Mouse (Mus musculus) lung, postnatal 0 days (tissue): Measurements from ENCODE around the gene Ccdc28a. TPM values are rescaled to one million over a fixed set of nuclear protein-coding genes. Genes with fewer than 3 reads are reported as not detected.

Experiments used
- ATAC-seq: fragments of 200-750 bp; cut with Nextera tagmentation; 2 replicates; pipeline ENCODE4 v1.8.0; 2017; ENCODE audit warnings: moderate library complexity
- DNase-seq: peaks from one replicate; pipeline ENCODE4 v3.0.0-alpha.2; 2016; ENCODE audit warnings: low spot score
- H3K27ac ChIP-seq: fragments of 300-500 bp; sonication (generic); 2 replicates; pipeline ENCODE4 v1.5.1; 2014; ENCODE audit warnings: antibody characterized with exemption, mild to moderate bottlenecking, low read length, mixed read lengths
- H3K27me3 ChIP-seq: fragments of 300-500 bp; sonication (generic); replicated peaks from 2 replicates; pipeline ENCODE4 v1.6.1; 2014; ENCODE audit warnings: low read length, mixed read lengths; ENCODE audit not compliant: insufficient read depth
- H3K36me3 ChIP-seq: fragments of 300-500 bp; sonication (generic); 2 replicates; pipeline ENCODE4 v1.6.1; 2014; ENCODE audit warnings: low read length, mixed read lengths; ENCODE audit not compliant: insufficient read depth
- H3K4me1 ChIP-seq: fragments of 300-500 bp; sonication (generic); 2 replicates; pipeline ENCODE4 v1.6.1; 2014; ENCODE audit warnings: antibody characterized with exemption, low read depth, low read length, mixed read lengths; ENCODE audit not compliant: insufficient read depth
- H3K4me2 ChIP-seq: fragments of 300-500 bp; sonication (generic); replicated peaks from 2 replicates; pipeline ENCODE4 v1.6.1; 2014; ENCODE audit warnings: low read depth, mild to moderate bottlenecking, low read length, moderate library complexity, mixed read lengths
- H3K4me3 ChIP-seq: fragments of 300-500 bp; sonication (generic); 2 replicates; pipeline ENCODE4 v1.5.1; 2014; ENCODE audit warnings: low read depth, low read length
- H3K9ac ChIP-seq: fragments of 300-500 bp; sonication (generic); replicated peaks from 2 replicates; pipeline ENCODE4 v1.6.1; 2014; ENCODE audit warnings: low read depth, mild to moderate bottlenecking
- H3K9me3 ChIP-seq: fragments of 300-500 bp; sonication (generic); 2 replicates; pipeline ENCODE4 v1.6.1; 2016; ENCODE audit warnings: low read length, mixed read lengths
- CTCF ChIP-seq: IDR thresholded peaks from 2 replicates; pipeline ENCODE4 v1.5.1; 2016; ENCODE audit warnings: antibody characterized with exemption, mild to moderate bottlenecking
- EP300 ChIP-seq: IDR thresholded peaks from 2 replicates; pipeline ENCODE4 v1.6.1; 2016; ENCODE audit warnings: antibody characterized with exemption, mild to moderate bottlenecking, control low read depth
- WGBS: fragments of 180-500 bp; shearing (Covaris S2); extraction: QIAGEN DNeasy Blood & Tissue Kit; methylation state at CpG from one replicate; pipeline ENCODE4 v1.1.7; 2014; 5-methylcytosine and 5-hydroxymethylcytosine counted together
- polyA plus RNA-seq: library from polyadenylated mRNA; unstranded; fragments of >200 nt; fragmentation: Nextera tagmentation; extraction: Ambion mirVana; gene quantifications from 2 replicates; pipeline ENCODE4 v1.2.1, GENCODE M21; 2015

The Ccdc28a gene
- polyA plus RNA-seq, 1 experiment from 2014 or later: 10.6 TPM

DNA sequence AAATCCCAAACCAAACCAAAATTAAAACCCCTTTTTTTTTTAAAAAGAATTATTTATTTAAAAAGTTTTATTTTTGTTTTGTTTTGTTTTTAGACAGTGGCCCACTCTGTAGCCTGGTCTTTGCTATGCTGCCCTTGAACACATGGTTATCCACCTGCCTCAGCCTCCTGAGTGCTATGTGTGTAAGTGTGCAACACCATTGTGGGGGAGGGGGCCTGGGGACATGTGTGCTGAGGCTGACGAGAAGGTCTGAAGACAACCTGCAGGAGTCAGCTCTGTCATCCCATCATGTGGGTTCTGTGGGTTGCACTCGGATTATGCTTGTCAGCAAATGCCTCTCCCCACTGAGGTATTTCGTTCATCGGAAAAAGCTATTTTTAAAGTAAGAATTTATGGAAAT, 45.3 kb downstream of the Ccdc28a start:
- H3K4me2 ChIP-seq: no peak overlapping the region
- H3K36me3 ChIP-seq: no peaks in the 10 kb centered on the region
- peaks cover 9% of the 10 kb centered on the region; the same call in 1 of the 2 replicates for H3K4me1 ChIP-seq
- no peak overlapping the region for H3K27ac ChIP-seq
- TF ChIP-seq CTCF (no peak), EP300 (no peak)
- no peak for ATAC-seq
- WGBS: 76% methylated on average over 4 of the region's 4 CpGs
- H3K27me3 ChIP-seq: no peaks in the 10 kb centered on the region
- no peaks in the 10 kb centered on the region for H3K9me3 ChIP-seq
- H3K9ac ChIP-seq: no peak overlapping the region
- no peak for DNase-seq
- H3K4me3 ChIP-seq: no peak overlapping the region

GRCm38 (mm10) chr10:18188564-18188963, 46.2 kb downstream of the Ccdc28a start:
- TF ChIP-seq CTCF: no peak
- no peak for TF ChIP-seq EP300
- no peak overlapping the region for H3K27ac ChIP-seq
- 60% methylated on average over 6 of the region's 6 CpGs for WGBS

GRCm38 (mm10) chr10:18182246-18182645, 52.6 kb downstream of the Ccdc28a start:
- H3K27me3 ChIP-seq: no peaks in the 10 kb centered on the region
- WGBS: 74% methylated on average over 5 of the region's 5 CpGs

More at GRCm38 (mm10) chr10:18188564-18188963, 46.2 kb downstream of the Ccdc28a start:
- Histone ChIP-seq H3K27me3 (no peaks in the 10 kb centered on the region), H3K9me3 (no peaks in the 10 kb centered on the region), H3K4me3 (no peak overlapping the region), H3K36me3 (no peaks in the 10 kb centered on the region), H3K4me2 (no peak overlapping the region), H3K4me1 (0 out of 2 replicates have a peak, but pooled peaks cover 5% of the 10 kb centered on the region), H3K9ac (no peak overlapping the region)
- ATAC-seq: no peak
- no peak for DNase-seq

GRCm38 (mm10) chr10:18177304-18177703, 57.5 kb downstream of the Ccdc28a start:
- H3K9ac ChIP-seq: no peak overlapping the region
- no peak for TF ChIP-seq EP300
- TF ChIP-seq CTCF: no peak
- WGBS: 26% methylated on average over 2 of the region's 2 CpGs
- H3K36me3 ChIP-seq: no peaks in the 10 kb centered on the region
- no peaks in the 10 kb centered on the region for H3K9me3 ChIP-seq
- DNase-seq: no peak
- H3K4me3 ChIP-seq: no peak overlapping the region
- no peaks in the 10 kb centered on the region for H3K4me1 ChIP-seq
- no peaks in the 10 kb centered on the region for H3K27me3 ChIP-seq
- no peak for ATAC-seq
- no peak overlapping the region for H3K27ac ChIP-seq
- no peak overlapping the region for H3K4me2 ChIP-seq

More at GRCm38 (mm10) chr10:18182246-18182645, 52.6 kb downstream of the Ccdc28a start:
- H3K9me3 ChIP-seq: no peaks in the 10 kb centered on the region
- H3K36me3 ChIP-seq: no peaks in the 10 kb centered on the region
- no peaks in the 10 kb centered on the region for H3K4me1 ChIP-seq
- TF ChIP-seq CTCF (no peak), EP300 (no peak)
- no peak overlapping the region for H3K4me3 ChIP-seq
- DNase-seq (no peak), ATAC-seq (no peak)
- H3K27ac ChIP-seq: no peak overlapping the region
- H3K9ac ChIP-seq: no peak overlapping the region
- no peak overlapping the region for H3K4me2 ChIP-seq

GRCm38 (mm10) chr10:18176722-18177121, 58.1 kb downstream of the Ccdc28a start:
- TF ChIP-seq CTCF (no peak), EP300 (no peak)
- no peak overlapping the region for H3K9ac ChIP-seq
- no peak overlapping the region for H3K27ac ChIP-seq
- no peaks in the 10 kb centered on the region for H3K4me1 ChIP-seq
- no peaks in the 10 kb centered on the region for H3K27me3 ChIP-seq
- no peak overlapping the region for H3K4me3 ChIP-seq
- 83% methylated on average over 7 of the region's 7 CpGs for WGBS
- no peaks in the 10 kb centered on the region for H3K9me3 ChIP-seq
- no peaks in the 10 kb centered on the region for H3K36me3 ChIP-seq
- ATAC-seq (no peak), DNase-seq (no peak)
- no peak overlapping the region for H3K4me2 ChIP-seq

DNA sequence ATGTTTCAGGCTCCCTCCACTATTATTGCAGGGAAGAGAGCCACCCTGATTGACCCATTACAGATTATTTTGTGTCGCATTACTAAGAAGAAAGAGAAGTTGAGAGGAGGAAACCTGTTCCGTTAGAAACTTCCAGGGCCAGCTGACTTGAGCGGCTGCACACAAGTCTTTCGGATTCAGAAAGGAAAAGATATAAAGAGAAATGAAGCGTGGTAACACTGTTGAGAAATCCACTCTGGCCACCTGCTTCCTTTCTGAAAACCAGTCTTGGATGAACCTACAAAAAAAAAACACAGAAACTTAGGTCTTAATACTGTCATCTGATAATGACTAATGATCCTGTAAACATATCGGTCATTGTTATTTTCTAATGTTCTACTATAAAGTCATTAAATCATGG, 59.7 kb downstream of the Ccdc28a start:
- Histone ChIP-seq H3K9me3 (no peaks in the 10 kb centered on the region), H3K27me3 (no peaks in the 10 kb centered on the region), H3K36me3 (no peaks in the 10 kb centered on the region), H3K4me1 (no peaks in the 10 kb centered on the region), H3K4me2 (no peak overlapping the region), H3K9ac (no peak overlapping the region), H3K4me3 (no peak overlapping the region), H3K27ac (no peak overlapping the region)
- TF ChIP-seq EP300 (no peak), CTCF (no peak)
- DNase-seq: no peak
- no peak for ATAC-seq
- 74% methylated on average over 6 of the region's 6 CpGs for WGBS

Other genes with a start within 250 kb of the Ccdc28a start
- 137 and 148 TPM in 2 replicates for gene Abracl, start 211.7 kb downstream of the Ccdc28a start, polyA plus RNA-seq
- 10.7 and 10.8 TPM in 2 replicates for gene Reps1, start 179.1 kb downstream of the Ccdc28a start, polyA plus RNA-seq
- gene Ect2l, start 24.1 kb downstream of the Ccdc28a start, polyA plus RNA-seq: 3.2 and 3.8 TPM in 2 replicates
- gene Nhsl1, start 84.0 kb upstream of the Ccdc28a start, polyA plus RNA-seq: 1.9 and 3.0 TPM in 2 replicates